Comparison of ENCODE assay signal across 8 mouse cellular contexts in genomic region chr10:80423562-80423961, GRCm38 (mm10). TPM values are rescaled to one million over a fixed set of nuclear protein-coding genes. Genes with fewer than 3 reads are reported as not detected.
DNase-seq lines count a peak whose midpoint lies in the region; ATAC-seq and TF ChIP-seq lines count a peak whose summit lies in the region.

No protein-coding gene starts in this region.

- no peak overlapping the region for H3K4me3 ChIP-seq in kidney, postnatal 0 days (replicated peaks; ENCODE audit: low read depth, low read length)
- no peak overlapping the region for H3K4me3 ChIP-seq in forebrain, embryonic 14.5 days (ENCODE audit: low read depth, low read length)

- H3K4me2 ChIP-seq in kidney, postnatal 0 days (ENCODE audit: low read length): no peak overlapping the region
- no peak overlapping the region for H3K4me2 ChIP-seq in forebrain, embryonic 14.5 days (ENCODE audit: low read length)

- DNase-seq in kidney, postnatal 0 days (ENCODE audit: low spot score): peak; percentile 40
- DNase-seq in kidney, postnatal 25 days: no peak
- DNase-seq in NIH3T3 (ENCODE audit: low read depth): peak; percentile 58
- peak; percentile 29 for DNase-seq in forebrain, embryonic 14.5 days (ENCODE audit: low spot score)
- DNase-seq in retina, postnatal 1 day: peak; percentile 51
- no peak for DNase-seq in left cerebral cortex, postnatal 10 days (ENCODE audit: extremely low spot score in 1 of 2, low spot score in 2 of 2)
- no peak for DNase-seq in cerebellum, postnatal 4 days (ENCODE audit: low spot score in 2 of 2)

- peaks cover 83% of the 10 kb centered on the region for H3K36me3 ChIP-seq in kidney, postnatal 0 days (ENCODE audit: insufficient read depth, low read length)
- peaks cover 91% of the 10 kb centered on the region for H3K36me3 ChIP-seq in forebrain, embryonic 14.5 days (ENCODE audit: control insufficient read depth, insufficient read depth, low read length)

- no peaks in the 10 kb centered on the region for H3K9me3 ChIP-seq in kidney, postnatal 0 days (replicated peaks; ENCODE audit: low read length)
- H3K9me3 ChIP-seq in forebrain, embryonic 14.5 days (replicated peaks; ENCODE audit: control insufficient read depth, low read length): no peaks in the 10 kb centered on the region

- H3K27me3 ChIP-seq in kidney, postnatal 0 days (ENCODE audit: insufficient read depth, low read length): no peaks in the 10 kb centered on the region
- H3K27me3 ChIP-seq in forebrain, embryonic 14.5 days (replicated peaks; ENCODE audit: control insufficient read depth, insufficient read depth, low read length): no peaks in the 10 kb centered on the region

- WGBS in kidney, postnatal 0 days: 48% methylated on average over 4 of the region's 4 CpGs
- 41% methylated on average over 4 of the region's 4 CpGs for WGBS in forebrain, embryonic 14.5 days

- no peak for ATAC-seq in kidney, postnatal 0 days (replicated peaks; ENCODE audit: low FRiP score, low read depth)
- no peak for ATAC-seq in forebrain, embryonic 14.5 days
- no peak for ATAC-seq in activated CD4-positive, CD25-positive, alpha-beta regulatory T cell, adult 4 months

- H3K27ac ChIP-seq in kidney, postnatal 0 days: no peak overlapping the region
- peak overlapping the region; percentile 52 for H3K27ac ChIP-seq in forebrain, embryonic 14.5 days (ENCODE audit: low read depth, low read length)

- H3K9ac ChIP-seq in kidney, postnatal 0 days (ENCODE audit: low read depth, low read length): no peak overlapping the region
- no peak overlapping the region for H3K9ac ChIP-seq in forebrain, embryonic 14.5 days (ENCODE audit: low read length)

- no peaks in the 10 kb centered on the region for H3K4me1 ChIP-seq in kidney, postnatal 0 days (replicated peaks; ENCODE audit: insufficient read depth, low read length)
- H3K4me1 ChIP-seq in forebrain, embryonic 14.5 days (ENCODE audit: control insufficient read depth, insufficient read depth, low read length): peaks cover 18% of the 10 kb centered on the region

- intact Hi-C loops in left cerebral cortex, postnatal 10 days (cut with DNase I): no loop called here

- no peak for TF ChIP-seq CTCF in kidney, postnatal 0 days (IDR thresholded peaks at IDR 0.05; ENCODE audit: low read depth)

RNA-seq across cellular contexts. Expression of gene Tcf3, which starts 9.9 kb away (rescaled TPM):
- polyA plus RNA-seq in kidney, postnatal 0 days (2015; fragmentation: Nextera tagmentation; extraction: Ambion mirVana): 76.4 and 83.7 TPM in 2 replicates
- polyA plus RNA-seq in forebrain, embryonic 14.5 days (2014; fragmentation: Nextera tagmentation; extraction: Ambion mirVana): 64.4 and 73.5 TPM in 2 replicates
- total RNA-seq in left cerebral cortex, postnatal 10 days (2021): 10 to 100 TPM; 29.6 to 31.1 TPM
- 10 to 100 TPM in 1 of 2 experiments, 1 to 10 TPM in 1; 9.3 to 10.7 TPM for polyA plus RNA-seq in activated CD4-positive, CD25-positive, alpha-beta regulatory T cell, adult 4 months (2017; shearing (Covaris generic))

RNA-seq across cellular contexts. Expression of gene Uqcr11, which starts 16.9 kb away (rescaled TPM):
- 1,117 and 1,253 TPM in 2 replicates for polyA plus RNA-seq in kidney, postnatal 0 days (2015; fragmentation: Nextera tagmentation; extraction: Ambion mirVana)
- 628 and 893 TPM in 2 replicates for polyA plus RNA-seq in forebrain, embryonic 14.5 days (2014; fragmentation: Nextera tagmentation; extraction: Ambion mirVana)
- total RNA-seq in left cerebral cortex, postnatal 10 days (2021): 100 to 1,000 TPM; 508 to 513 TPM
- 100 to 1,000 TPM; 327 to 363 TPM for polyA plus RNA-seq in activated CD4-positive, CD25-positive, alpha-beta regulatory T cell, adult 4 months (2017; shearing (Covaris generic))

RNA-seq across cellular contexts. Expression of gene Mbd3, which starts 24.2 kb away (rescaled TPM):
- polyA plus RNA-seq in kidney, postnatal 0 days (2015; fragmentation: Nextera tagmentation; extraction: Ambion mirVana): 163 and 165 TPM in 2 replicates
- 216 and 221 TPM in 2 replicates for polyA plus RNA-seq in forebrain, embryonic 14.5 days (2014; fragmentation: Nextera tagmentation; extraction: Ambion mirVana)
- total RNA-seq in left cerebral cortex, postnatal 10 days (2021): 100 to 1,000 TPM; 121 to 124 TPM
- polyA plus RNA-seq in activated CD4-positive, CD25-positive, alpha-beta regulatory T cell, adult 4 months (2017; shearing (Covaris generic)): 10 to 100 TPM; 23.6 to 32.0 TPM

RNA-seq across cellular contexts. Expression of gene Mex3d, which starts 36.1 kb away (rescaled TPM):
- 6.6 and 7.8 TPM in 2 replicates for polyA plus RNA-seq in kidney, postnatal 0 days (2015; fragmentation: Nextera tagmentation; extraction: Ambion mirVana)
- 16.9 and 17.8 TPM in 2 replicates for polyA plus RNA-seq in forebrain, embryonic 14.5 days (2014; fragmentation: Nextera tagmentation; extraction: Ambion mirVana)
- total RNA-seq in left cerebral cortex, postnatal 10 days (2021): 10 to 100 TPM; 31.1 to 35.4 TPM
- 1 to 10 TPM in 1 of 2 experiments, under 1 TPM in 1; 0.62 to 1.2 TPM for polyA plus RNA-seq in activated CD4-positive, CD25-positive, alpha-beta regulatory T cell, adult 4 months (2017; shearing (Covaris generic))

Comparison
In these comparisons a context has a peak if more than half of its experiments do, and no peak if none do; other contexts are left out.
1. DNase-seq: peak in kidney, postnatal 0 days (single experiment), NIH3T3 (single experiment), forebrain, embryonic 14.5 days (single experiment) and retina, postnatal 1 day (single experiment); none in kidney, postnatal 25 days (0 of 2), left cerebral cortex, postnatal 10 days (0 of 2) and cerebellum, postnatal 4 days (0 of 2).